Mouse (Mus musculus) gastrocnemius, postnatal 4 days (tissue): ENCODE results near the gene Gm8108. TPM values are rescaled to one million over a fixed set of nuclear protein-coding genes. Genes with fewer than 3 reads are reported as not detected.
A peak's percentile ranks its signal among the peaks of the same experiment; 100 is the strongest.
"Not testable (repeated sequence)": the region's sequence is repeated elsewhere in the genome, so short reads cannot be mapped to it uniquely, and the experiment has no call there.

Source experiments
- DNase-seq, 2 experiments: peaks; one replicate each; pipeline ENCODE4 v3.0.0; 2021 to 2022; ENCODE audit warnings: low spot score in 2 of 2, mixed read lengths in 2 of 2
- long read RNA-seq, 2 experiments: library from polyadenylated mRNA; stranded (forward); transcript quantifications; one replicate each; pipeline ENCODE4 v2.0.0; 2021
- total RNA-seq, 2 experiments: library from RNA; stranded (reverse); gene quantifications; 2 replicates each; pipeline ENCODE4 v1.2.3; 2021

The Gm8108 gene
- 1 to 10 TPM; 1.3 to 1.4 TPM for total RNA-seq
- long read RNA-seq, experiment 1, partial matches to known transcripts = 0 of 3 reads
- long read RNA-seq, experiment 1, other reads (novel, unspliced or antisense) = 3 of 3 reads
- long read RNA-seq, experiment 2, partial matches to known transcripts = 0 of 3 reads
- long read RNA-seq, experiment 2, other reads (novel, unspliced or antisense) = 3 of 3 reads

DNA sequence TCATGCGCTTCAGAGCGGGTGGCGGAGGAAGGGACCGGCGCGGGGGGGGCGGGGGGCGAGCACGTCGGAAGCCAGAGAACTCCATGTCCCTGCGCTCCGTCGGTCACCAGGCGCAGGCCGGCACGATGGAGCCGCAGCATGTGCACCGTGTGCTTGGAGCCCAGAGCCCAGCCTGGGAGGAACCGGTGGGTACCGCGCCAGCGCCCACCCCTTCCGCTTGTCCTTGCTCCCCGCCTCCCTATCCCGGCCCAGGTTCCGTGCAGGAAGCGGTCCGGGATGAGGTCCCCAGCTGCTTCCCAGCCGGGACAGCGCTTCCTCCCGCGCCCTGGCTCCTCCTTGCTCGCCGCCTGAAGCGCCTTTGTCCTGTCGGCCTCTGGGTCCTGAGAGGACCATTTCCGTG lies at the start of gene Gm8108:
TSS of gene Gm8108 (plus strand) at position 101 of the 400 bp plus-strand sequence.
- peak in 1 of 2 experiments; percentile 6 for DNase-seq

DNA sequence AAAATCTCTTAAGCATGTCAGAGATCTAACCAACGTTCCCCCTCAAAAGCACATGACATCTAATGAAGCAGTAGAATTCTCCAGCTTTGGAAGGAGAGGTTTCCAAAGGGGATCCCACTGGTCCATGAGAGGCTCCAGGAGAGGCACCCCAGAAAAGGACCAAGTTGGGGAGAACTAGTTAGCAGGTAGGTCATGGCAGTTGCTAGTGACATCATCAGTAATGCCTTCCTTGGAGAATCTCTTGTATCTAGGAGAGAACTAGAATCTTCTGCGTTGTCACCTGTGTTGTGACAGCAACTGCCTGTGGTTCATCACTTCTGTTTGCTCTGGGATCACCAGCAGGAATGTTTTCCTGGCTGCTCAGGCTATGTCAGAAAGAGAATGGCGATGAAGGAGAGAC lies 26.5 kb upstream of the Gm8108 start, which contains the start of gene Gm3115:
TSS of gene Gm3115 (plus strand) at position 301 of the 400 bp plus-strand sequence.
- DNase-seq = not testable (repeated sequence)

DNA sequence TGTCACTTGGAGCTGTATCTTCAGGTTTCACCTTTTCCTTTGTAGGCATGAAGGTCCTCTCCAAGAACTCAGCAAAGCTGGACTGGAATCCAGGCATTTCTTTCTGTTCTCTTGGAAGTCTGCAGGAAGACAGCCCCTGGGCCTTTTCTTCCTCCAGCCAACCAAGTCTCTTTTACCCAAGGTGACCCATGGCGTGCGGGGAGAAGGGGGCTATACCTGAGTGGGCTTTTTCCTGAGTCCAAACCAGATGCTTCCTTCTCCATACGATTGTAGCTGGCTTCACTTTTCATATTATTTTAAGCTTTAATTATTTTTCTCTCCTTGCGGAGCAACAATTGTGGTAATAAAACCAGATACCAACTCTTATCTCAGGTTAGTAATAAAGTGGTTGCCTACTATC lies 31.3 kb downstream of the Gm8108 start:
- peak in 1 of 2 experiments; percentile 6 for DNase-seq

DNA sequence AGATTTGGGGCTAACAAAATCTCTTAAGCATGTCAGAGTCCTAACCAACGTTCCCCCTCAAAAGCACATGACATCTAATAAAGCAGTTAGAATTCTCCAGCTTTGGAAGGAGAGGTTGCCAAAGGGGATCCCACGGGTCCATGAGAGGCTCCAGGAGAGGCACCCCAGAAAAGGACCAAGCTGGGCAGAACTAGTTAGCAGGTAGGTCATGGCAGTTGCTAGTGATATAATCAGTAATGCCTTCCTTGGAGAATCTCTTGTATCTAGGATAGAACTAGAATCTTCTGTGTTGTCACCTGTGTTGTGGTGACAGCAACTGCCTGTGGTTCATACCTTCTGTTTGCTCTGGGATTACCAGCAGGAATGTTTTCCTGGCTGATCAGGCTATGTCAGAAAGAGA lies 54.4 kb downstream of the Gm8108 start, which contains the start of gene Gm3127:
TSS of gene Gm3127 (plus strand) at position 301 of the 400 bp plus-strand sequence.
- not testable (repeated sequence) for DNase-seq

DNA sequence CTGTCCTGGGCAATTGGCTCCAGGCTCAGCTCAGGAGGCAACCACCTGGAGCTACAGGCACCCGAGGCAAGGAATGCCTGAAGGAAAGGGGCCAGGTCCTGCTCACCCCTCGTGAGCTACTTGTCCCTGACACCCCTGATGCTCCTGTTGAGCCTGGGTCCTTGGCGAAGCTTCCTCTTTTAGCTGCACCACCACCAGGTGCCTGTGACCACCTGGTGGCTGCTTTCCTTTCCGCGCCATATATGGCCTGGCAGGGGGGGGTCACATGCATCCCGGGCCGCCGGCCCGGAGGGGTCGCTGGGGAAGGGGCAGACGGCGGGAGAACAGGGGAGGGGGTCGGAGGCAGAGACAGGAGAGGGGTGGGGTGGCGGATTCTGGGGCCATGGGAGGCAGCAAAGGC lies 71.7 kb downstream of the Gm8108 start:
- DNase-seq = not testable (repeated sequence)

Other genes with a start within 250 kb of the Gm8108 start
- not detected for gene Gm2916, start 226.4 kb upstream of the Gm8108 start, total RNA-seq
- gene Gm3029, start 178.8 kb upstream of the Gm8108 start, total RNA-seq = not detected
- gene Gm3095, start 147.0 kb upstream of the Gm8108 start, total RNA-seq = under 1 TPM in 1 of 2 experiments, not detected in 1; 0.44 TPM
- not detected for gene Gm3099, start 112.1 kb upstream of the Gm8108 start, total RNA-seq
- gene Gm5796, start 86.6 kb upstream of the Gm8108 start, total RNA-seq = 1 to 10 TPM; 1.3 to 1.6 TPM
- gene Gm3115, start 26.4 kb upstream of the Gm8108 start, total RNA-seq = under 1 TPM; 0.15 to 0.70 TPM
- gene Gm3127, start 54.5 kb downstream of the Gm8108 start, total RNA-seq = not detected
- not detected for gene Gm2974, start 72.0 kb downstream of the Gm8108 start, total RNA-seq
- not detected for gene Gm3138, start 139.1 kb downstream of the Gm8108 start, total RNA-seq
- gene Gm3149, start 206.8 kb downstream of the Gm8108 start, total RNA-seq = not detected
- under 1 TPM; 0.21 to 0.39 TPM for gene 2610042L04Rik, start 224.2 kb downstream of the Gm8108 start, total RNA-seq